Comparison of ENCODE assay signal across 18 mouse cellular contexts in the genomic region with DNA sequence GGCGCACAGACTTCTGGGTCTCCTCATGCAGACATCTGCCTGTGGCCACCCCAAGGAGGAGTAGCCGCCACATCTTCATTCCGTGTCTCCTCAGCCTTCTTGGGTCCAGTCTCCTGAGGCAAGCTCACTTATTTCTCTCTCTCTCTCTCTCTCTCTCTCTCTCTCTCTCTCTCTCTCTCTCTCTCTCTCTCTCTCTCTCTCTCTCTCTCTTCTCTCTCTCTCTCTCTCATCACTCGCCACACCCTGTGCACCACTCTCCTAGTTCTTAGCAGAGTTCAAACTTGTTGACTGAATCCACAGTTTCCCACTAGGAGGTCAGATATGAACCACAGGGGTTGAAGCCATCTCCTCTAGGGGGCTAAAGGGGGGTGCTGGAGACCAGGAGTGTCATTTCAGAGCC. TPM values are rescaled to one million over a fixed set of nuclear protein-coding genes. Genes with fewer than 3 reads are reported as not detected.
"Had no signal": no experiment of that assay in that cellular context is flagged by ENCODE, and none has a peak within 500 bp of the region (broad histone marks: within the 10 kb centered on the region; RNA-seq: fewer than 3 reads in every experiment).

A gene (minus strand): TSS at position 101 of the 400 bp plus-strand sequence.

- H3K4me1 ChIP-seq: lung, embryonic 15.5 days; midbrain, embryonic 13.5 days; midbrain, embryonic 15.5 days; stomach, embryonic 15.5 days had no signal

- H3K27ac ChIP-seq: liver, embryonic 15.5 days; lung, embryonic 15.5 days; macrophage; midbrain, embryonic 13.5 days; midbrain, embryonic 15.5 days; stomach, embryonic 15.5 days; stomach, postnatal 0 days had no signal

- H3K9me3 ChIP-seq: liver, embryonic 15.5 days; lung, embryonic 15.5 days; megakaryocyte, embryonic 14.5 days; midbrain, embryonic 13.5 days; midbrain, embryonic 15.5 days; stomach, embryonic 15.5 days had no signal

- ATAC-seq: liver, postnatal 0 days; lung, postnatal 0 days; midbrain, embryonic 13.5 days; midbrain, embryonic 15.5 days had no signal

- H3K36me3 ChIP-seq: midbrain, embryonic 15.5 days; stomach, embryonic 15.5 days had no signal

- H3K4me3 ChIP-seq: liver, embryonic 15.5 days; lung, embryonic 15.5 days; megakaryocyte, embryonic 14.5 days; midbrain, embryonic 13.5 days; midbrain, embryonic 15.5 days; stomach, embryonic 15.5 days had no signal

- DNase-seq: liver, postnatal 0 days; lung, adult 2 months; lung, postnatal 14 days; lung, postnatal 36 days; right cerebral cortex, postnatal 14 days; thymus, adult 2 months; thymus, postnatal 25 days; thymus, postnatal 4 days had no signal

- H3K9ac ChIP-seq: liver, embryonic 15.5 days; liver, postnatal 0 days; lung, embryonic 15.5 days; midbrain, embryonic 13.5 days; midbrain, embryonic 15.5 days; stomach, embryonic 15.5 days had no signal

- H3K27me3 ChIP-seq: midbrain, embryonic 15.5 days; stomach, embryonic 15.5 days had no signal

- H3K4me2 ChIP-seq: liver, embryonic 15.5 days; lung, embryonic 15.5 days; midbrain, embryonic 11.5 days; midbrain, embryonic 13.5 days; midbrain, embryonic 15.5 days; stomach, embryonic 15.5 days had no signal

RNA-seq across cellular contexts. Expression of the gene that starts here (rescaled TPM):
- polyA plus RNA-seq: liver, postnatal 0 days; macrophage had no signal
